Mouse (Mus musculus) layer of hippocampus, postnatal 36 days (tissue): ENCODE results near the gene Gm49368. TPM values are rescaled to one million over a fixed set of nuclear protein-coding genes. Genes with fewer than 3 reads are reported as not detected.

Experiments
- DNase-seq, 2 experiments: peaks; one replicate each; pipeline ENCODE4 v3.0.0; 2022
- total RNA-seq, 2 experiments: library from RNA; stranded (reverse); gene quantifications; 2 replicates each; pipeline ENCODE4 v1.2.3; 2021

The Gm49368 gene
- total RNA-seq, 2 experiments from 2014 or later, result not detected

GRCm38 (mm10) chr7:128057860-128058259 lies 4.6 kb upstream of the Gm49368 start:
- DNase-seq, result no peak

- no peak for DNase-seq
Measured at GRCm38 (mm10) chr7:128058576-128058975, 3.9 kb upstream of the Gm49368 start.

- no peak for DNase-seq
Measured at GRCm38 (mm10) chr7:128059091-128059490, 3.4 kb upstream of the Gm49368 start.

GRCm38 (mm10) chr7:128063211-128063781 lies 813 bp downstream of the Gm49368 start:
- no peak for DNase-seq

- no peak for DNase-seq
Measured at GRCm38 (mm10) chr7:128065547-128065946, 3.1 kb downstream of the Gm49368 start.

GRCm38 (mm10) chr7:128067847-128068246 lies 5.4 kb downstream of the Gm49368 start:
- DNase-seq, result no peak

GRCm38 (mm10) chr7:128069844-128070243 lies 7.4 kb downstream of the Gm49368 start:
- no peak for DNase-seq

GRCm38 (mm10) chr7:128071816-128072215 lies 9.3 kb downstream of the Gm49368 start:
- DNase-seq, result no peak

GRCm38 (mm10) chr7:128080012-128080411 lies 17.5 kb downstream of the Gm49368 start:
- DNase-seq, result no peak

GRCm38 (mm10) chr7:128089141-128089540 lies 26.7 kb downstream of the Gm49368 start:
- DNase-seq, result no peak

- no peak for DNase-seq
Measured at GRCm38 (mm10) chr7:128098135-128098534, 35.7 kb downstream of the Gm49368 start.

- no peak for DNase-seq
Measured at GRCm38 (mm10) chr7:128100742-128101357, 38.4 kb downstream of the Gm49368 start.

- DNase-seq, result peak; percentile 32 to 35
Measured at GRCm38 (mm10) chr7:128105246-128105645, 42.8 kb downstream of the Gm49368 start.

- no peak for DNase-seq
Measured at GRCm38 (mm10) chr7:128107462-128107861, 45.0 kb downstream of the Gm49368 start.

- DNase-seq, result no peak
Measured at GRCm38 (mm10) chr7:128110314-128110713, 47.8 kb downstream of the Gm49368 start.

- DNase-seq, result no peak
Measured at GRCm38 (mm10) chr7:128112131-128112530, 49.6 kb downstream of the Gm49368 start.

- DNase-seq, result no peak
Measured at GRCm38 (mm10) chr7:128114371-128115105, 52.1 kb downstream of the Gm49368 start.

- DNase-seq, result no peak
Measured at GRCm38 (mm10) chr7:128115211-128115958, 52.9 kb downstream of the Gm49368 start.

- DNase-seq, result no peak
Measured at GRCm38 (mm10) chr7:128116396-128116795, 53.9 kb downstream of the Gm49368 start.

- DNase-seq, result no peak
Measured at GRCm38 (mm10) chr7:128119726-128120490, 57.4 kb downstream of the Gm49368 start.

- DNase-seq, result no peak
Measured at GRCm38 (mm10) chr7:128128741-128129720, 66.5 kb downstream of the Gm49368 start, which contains the start of gene Itgax. Gene Itgax, plus strand, starts transcription at chr7:128129547.
